Mouse (Mus musculus) cerebellum, postnatal 4 days (tissue): ENCODE measurements at regions not wholly inside any gene's neighbourhood (a gene's known extent, or its start where the extent isn't known, plus 50 kb on each side); places are given as distances from the start of the nearest gene placed in this dataset.
A peak's percentile ranks its signal among the peaks of the same experiment; 100 is the strongest.

ENCODE experiments used
- DNase-seq, 2 experiments: peaks; one replicate each; pipeline ENCODE4 v3.0.0; 2022; ENCODE audit warnings: low spot score in 2 of 2, mixed read lengths in 1 of 2

- DNase-seq = peak in 1 of 2 experiments; percentile 4
Observed at GRCm38 (mm10) chr2:96234613-96235012, 83.4 kb upstream of the Lrrc4c start.

DNA sequence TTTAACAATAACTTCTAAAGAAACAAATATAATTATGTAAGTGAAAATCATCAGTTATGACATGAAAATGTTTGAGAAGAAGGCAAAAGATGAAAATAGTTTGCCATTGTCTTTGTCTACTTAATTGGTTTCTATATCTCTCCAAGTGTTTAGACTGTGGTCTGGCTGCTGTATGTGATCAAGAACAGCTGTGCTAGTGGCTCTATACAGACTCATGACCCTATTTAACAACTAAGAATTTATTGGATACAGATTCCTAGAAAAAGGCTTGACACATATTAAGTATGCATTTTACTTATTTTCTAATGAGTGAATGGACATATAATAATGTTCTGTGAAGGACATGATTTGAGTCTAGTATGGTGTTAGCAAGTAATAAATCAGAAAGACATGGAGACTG, 78.7 kb upstream of the Lrrc4c start:
- no peak for DNase-seq

GRCm38 (mm10) chr2:96240543-96241090, 77.4 kb upstream of the Lrrc4c start:
- DNase-seq = no peak

DNA sequence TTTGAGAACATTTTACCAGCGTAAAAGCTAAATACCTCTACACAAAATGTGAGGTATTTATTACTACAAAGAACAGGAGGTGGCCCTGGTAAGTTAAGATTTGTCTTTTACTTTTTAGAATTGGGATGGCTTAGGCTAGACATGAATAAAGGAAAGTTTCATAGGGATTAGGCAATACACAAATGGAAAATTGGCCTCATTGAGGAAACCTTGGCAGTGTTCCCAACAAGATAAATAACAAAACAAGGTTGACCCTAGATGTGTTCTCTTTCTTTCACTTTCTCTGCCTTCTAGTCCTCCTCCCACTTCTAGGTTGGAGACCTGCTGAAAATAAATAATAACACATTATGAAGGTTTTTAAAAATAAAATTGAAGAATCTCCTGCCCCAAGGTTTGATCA, 64.3 kb upstream of the Lrrc4c start:
- DNase-seq = no peak

DNA sequence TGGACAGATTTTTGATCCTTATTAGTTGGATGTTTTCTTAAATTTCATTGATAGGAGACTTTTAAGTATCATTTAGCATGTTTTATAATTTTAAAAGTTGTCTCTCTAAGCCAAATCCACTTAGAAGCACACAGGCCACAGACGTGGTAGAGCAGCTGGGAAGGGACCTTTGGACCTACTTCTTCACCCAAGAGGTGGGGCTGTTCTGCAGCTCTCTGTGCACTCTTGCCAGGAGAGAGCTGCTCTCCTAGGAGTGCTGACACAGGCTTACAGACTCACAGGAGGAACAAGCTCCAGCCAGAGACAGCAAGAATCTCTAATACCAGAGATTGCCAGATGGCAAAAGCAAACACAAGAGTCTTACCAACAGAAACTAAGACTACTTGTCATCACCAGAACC, 61.5 kb upstream of the Lrrc4c start:
- DNase-seq = no peak
